Mouse (Mus musculus): ENCODE results near the gene Trpm3. TPM values are rescaled to one million over a fixed set of nuclear protein-coding genes. Genes with fewer than 3 reads are reported as not detected.

Trpm3 gene
- total RNA-seq, 2 experiments from 2014 or later, result 38.9 to 40.3 TPM

DNA sequence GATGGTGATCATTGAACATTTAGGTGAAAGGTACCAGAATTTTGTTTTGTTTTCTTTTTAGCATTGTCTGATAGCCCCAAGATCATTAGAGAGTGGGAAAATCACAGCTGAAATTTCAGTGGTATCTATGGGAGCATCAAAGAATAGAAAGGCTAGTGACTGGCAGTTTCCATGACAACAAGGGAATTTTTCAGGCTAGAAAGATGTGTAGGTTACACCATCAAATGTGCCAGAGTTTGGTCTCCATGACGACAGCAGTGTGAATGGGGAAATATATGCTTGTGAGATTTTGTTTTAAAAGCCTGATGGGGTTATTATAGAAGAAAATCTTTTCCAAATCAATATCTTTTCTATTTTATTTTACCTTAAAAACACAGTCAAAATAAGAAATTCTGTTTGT, 50.9 kb downstream of the Trpm3 start:
- Histone ChIP-seq H3K4me3 (no peak overlapping the region), H3K27ac (no peak overlapping the region)
- no peak for TF ChIP-seq CTCF (IDR thresholded peaks at IDR 0.05)
- intact Hi-C loops (cut with DNase I), result no loop called here
- peak in 1 of 2 experiments; percentile 24 for DNase-seq (ENCODE audit: extremely low spot score in 1 of 2, low spot score in 2 of 2)

DNA sequence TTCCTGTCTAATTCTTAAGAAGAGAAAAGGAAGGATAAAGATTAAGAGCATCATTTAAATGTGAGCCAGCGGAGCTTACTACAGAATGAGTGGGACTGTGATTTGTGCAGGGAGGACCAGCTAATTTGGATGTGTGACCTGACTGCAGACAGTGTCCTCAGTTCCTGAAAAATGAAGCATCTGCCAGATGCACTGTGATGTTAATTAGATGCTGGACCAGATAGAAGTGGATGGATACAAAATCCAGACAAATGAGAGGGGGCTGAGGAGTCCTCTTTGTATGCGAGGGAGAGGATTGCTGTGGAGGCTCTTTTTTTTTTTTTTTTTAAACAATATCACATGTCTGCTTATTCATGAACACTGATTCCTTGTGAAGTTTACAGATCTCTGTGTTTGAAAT, 83.7 kb downstream of the Trpm3 start:
- intact Hi-C loops (cut with DNase I), result no loop called here
- DNase-seq (ENCODE audit: extremely low spot score in 1 of 2, low spot score in 2 of 2), result no peak
- no peak for TF ChIP-seq CTCF (IDR thresholded peaks at IDR 0.05)
- Histone ChIP-seq H3K4me3 (no peak overlapping the region), H3K27ac (no peak overlapping the region)

DNA sequence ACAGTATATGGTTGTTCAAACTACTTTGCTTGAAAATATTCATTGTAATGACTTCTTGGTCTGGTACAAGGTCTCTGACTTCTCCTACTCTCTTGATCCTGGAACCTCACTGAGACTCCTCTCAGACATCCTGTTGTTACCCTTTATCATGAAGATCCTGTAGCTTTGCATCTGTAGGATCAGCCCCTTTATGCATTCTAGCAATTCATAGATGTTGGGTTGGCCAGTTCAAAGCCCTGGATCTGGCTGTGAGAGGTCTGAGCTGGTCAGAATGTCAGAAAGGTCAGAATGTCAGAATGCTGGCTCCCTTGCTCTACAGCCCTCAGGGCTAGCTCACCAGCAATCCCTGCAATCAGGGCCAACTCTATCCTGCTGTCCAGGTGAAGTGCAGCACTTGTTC, 95.3 kb downstream of the Trpm3 start:
- intact Hi-C loops (cut with DNase I), result no loop called here
- TF ChIP-seq CTCF (IDR thresholded peaks at IDR 0.05), result no peak
- DNase-seq (ENCODE audit: extremely low spot score in 1 of 2, low spot score in 2 of 2), result no peak
- no peak overlapping the region for H3K4me3 ChIP-seq
- H3K27ac ChIP-seq, result no peak overlapping the region

DNA sequence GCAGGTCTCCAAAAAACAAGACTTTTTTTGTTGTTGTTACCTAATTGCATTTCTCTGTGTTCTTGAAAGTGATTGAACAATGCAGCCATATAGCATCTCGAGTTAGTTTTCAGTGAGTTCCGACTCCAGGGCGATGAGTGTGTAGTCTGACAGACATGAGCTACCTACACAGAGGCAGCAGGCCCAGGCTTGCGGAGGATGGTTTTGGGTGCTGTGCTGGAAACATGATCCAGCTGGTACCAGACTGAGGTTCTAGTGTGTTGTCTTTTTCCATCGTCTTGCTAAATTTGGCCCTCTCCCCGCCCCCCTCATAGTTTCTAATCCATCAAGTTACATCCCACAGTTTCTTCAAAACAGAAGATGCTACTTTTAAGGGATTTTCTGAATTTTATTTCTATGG, 110.2 kb downstream of the Trpm3 start:
- peak; percentile 48 to 57 for DNase-seq (ENCODE audit: extremely low spot score in 1 of 2, low spot score in 2 of 2)
- no peak for TF ChIP-seq CTCF (IDR thresholded peaks at IDR 0.05)
- H3K27ac ChIP-seq, result no peak overlapping the region
- no peak overlapping the region for H3K4me3 ChIP-seq
- intact Hi-C loops (cut with DNase I), result no loop called here

DNA sequence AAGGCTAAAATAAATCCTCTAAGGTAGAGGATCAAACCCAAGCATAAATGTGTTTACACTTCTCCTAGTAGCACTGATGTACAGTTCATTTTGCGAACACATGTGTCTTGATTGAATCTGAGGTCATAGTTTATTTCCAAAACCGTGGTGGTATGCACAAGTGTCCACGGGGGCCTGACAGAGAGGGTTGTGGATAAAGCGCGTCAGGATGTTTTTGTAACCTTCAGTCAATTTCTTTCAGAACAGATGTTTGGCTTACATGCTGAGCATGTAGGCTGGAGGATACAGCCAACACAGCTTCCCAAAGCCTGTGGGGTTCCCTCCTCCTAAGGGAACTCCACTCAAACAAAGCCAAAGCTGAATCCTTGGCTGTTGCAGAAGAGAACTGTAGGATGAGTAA, 134.1 kb downstream of the Trpm3 start:
- TF ChIP-seq CTCF (IDR thresholded peaks at IDR 0.05), result no peak
- Histone ChIP-seq H3K4me3 (no peak overlapping the region), H3K27ac (no peak overlapping the region)
- intact Hi-C loops (cut with DNase I), result no loop called here
- no peak for DNase-seq (ENCODE audit: extremely low spot score in 1 of 2, low spot score in 2 of 2)

DNA sequence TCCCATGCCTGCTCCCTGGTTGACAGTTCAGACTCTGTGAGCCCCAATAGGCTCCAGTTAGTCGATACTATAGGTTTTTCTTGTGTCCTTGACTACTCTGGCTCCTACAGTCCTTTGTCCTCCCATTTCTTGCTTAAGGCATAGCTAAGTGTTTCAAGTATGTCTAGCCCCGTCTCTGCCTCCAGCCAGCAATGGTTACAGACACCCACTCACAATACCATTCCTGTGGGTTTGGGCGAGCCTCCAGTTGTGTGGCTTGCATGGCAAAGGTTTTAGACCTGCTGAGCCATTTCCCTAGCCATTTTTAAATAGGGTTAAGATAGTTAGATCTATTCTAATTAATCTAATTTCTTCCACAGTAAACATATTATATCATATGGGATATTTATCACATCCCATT, 145.8 kb downstream of the Trpm3 start:
- no peak overlapping the region for H3K4me3 ChIP-seq
- no peak for TF ChIP-seq CTCF (IDR thresholded peaks at IDR 0.05)
- H3K27ac ChIP-seq, result no peak overlapping the region
- intact Hi-C loops (cut with DNase I), result no loop called here
- DNase-seq (ENCODE audit: extremely low spot score in 1 of 2, low spot score in 2 of 2), result no peak

DNA sequence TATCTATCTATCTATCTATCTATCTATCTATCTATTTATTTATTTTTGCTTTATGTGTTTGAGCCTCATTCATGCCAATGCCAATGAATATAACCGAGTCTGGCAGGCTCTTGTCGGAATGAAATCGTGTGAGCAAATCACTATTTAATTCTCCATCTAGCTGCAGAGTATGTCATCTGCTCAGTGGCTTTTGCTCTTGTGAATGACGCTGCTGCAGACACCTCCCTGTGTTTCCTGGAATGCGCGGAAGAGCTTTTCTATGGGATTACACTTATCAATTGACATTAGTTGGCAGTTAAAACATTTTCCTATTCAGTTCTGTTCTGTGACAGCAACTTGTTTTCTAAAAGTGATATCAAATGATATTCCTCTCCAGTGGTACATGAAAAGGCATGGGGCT, 153.8 kb downstream of the Trpm3 start:
- TF ChIP-seq CTCF (IDR thresholded peaks at IDR 0.05), result no peak
- intact Hi-C loops (cut with DNase I), result no loop called here
- DNase-seq (ENCODE audit: extremely low spot score in 1 of 2, low spot score in 2 of 2), result no peak

DNA sequence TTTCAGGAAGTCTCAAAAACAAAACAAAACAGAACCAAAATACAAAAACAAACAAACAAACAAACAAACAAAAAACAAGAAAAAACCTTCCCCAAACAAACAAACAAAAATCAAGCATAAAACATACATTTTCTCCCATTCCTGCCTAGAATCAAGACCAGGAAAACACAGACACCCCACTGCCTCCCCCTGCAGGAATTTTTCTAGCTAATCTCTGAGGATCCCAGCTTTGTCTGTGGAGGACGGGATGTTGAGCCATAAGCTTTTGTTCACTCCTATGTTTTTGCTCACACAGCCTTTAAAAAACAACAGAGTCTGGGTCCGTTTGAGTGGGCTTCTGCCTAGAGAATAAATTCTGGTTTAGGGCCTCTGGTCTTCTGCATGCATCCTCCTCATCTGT, 162.1 kb downstream of the Trpm3 start:
- Histone ChIP-seq H3K4me3 (no peak overlapping the region), H3K27ac (no peak overlapping the region)
- DNase-seq (ENCODE audit: extremely low spot score in 1 of 2, low spot score in 2 of 2), result no peak
- intact Hi-C loops (cut with DNase I), result loop anchor here (5.0 to 10.0 kb wide), 7 partner anchors 164 to 1504 kb away; partner anchors contain the start of genes Cemip2 and Trpm3
- peak; percentile 36 for TF ChIP-seq CTCF (IDR thresholded peaks at IDR 0.05)

More for the DNA sequence above, 153.8 kb downstream of the Trpm3 start:
- H3K4me3 ChIP-seq, result no peak overlapping the region
- no peak overlapping the region for H3K27ac ChIP-seq

DNA sequence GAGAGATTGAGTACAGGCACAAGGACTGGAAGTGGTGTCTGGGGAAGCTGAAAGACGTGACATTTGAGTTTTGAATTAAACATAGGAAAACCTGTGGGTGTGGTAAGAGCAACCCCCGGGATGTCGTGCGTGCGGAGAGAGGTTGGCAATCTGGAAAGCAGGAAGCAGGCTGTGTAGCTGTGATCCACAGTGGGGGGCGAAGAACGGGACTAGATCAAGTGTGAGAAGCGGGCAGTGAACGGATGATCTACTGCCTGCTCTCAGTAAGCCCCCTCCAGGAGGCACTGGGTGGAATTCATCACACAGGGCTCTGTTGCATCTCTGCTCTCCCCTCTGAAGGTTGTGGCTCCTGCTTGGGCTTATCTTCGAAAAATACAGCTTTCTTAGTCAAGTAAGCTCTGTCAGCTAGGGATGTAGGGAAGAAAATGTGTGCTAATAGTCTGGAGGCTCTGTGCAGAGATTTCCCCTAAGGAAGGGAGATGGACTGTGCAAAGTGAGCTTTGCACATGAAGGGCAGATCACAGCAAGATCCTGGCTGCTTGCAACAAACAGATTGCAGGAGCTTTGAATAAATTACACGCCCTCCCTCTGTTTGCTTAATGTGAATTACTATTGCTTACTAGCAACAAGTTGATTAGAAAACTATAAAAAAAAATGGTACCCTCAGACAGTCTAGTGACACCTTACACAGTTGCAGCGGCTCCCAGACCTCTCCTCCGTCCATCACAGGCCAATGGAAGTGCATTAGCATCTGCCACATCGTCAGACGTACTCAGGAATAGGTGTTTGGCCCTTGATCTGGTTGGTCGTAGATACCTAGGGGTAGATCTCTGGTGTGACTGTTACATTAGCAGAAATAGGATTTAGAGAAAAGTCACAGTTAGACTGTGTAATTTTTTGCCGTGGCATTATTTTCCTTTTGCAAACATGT, 164.4 kb downstream of the Trpm3 start:
- TF ChIP-seq CTCF (IDR thresholded peaks at IDR 0.05), result no peak
- no peak overlapping the region for H3K27ac ChIP-seq
- intact Hi-C loops (cut with DNase I), result loop anchor here (5.0 to 10.0 kb wide), 7 partner anchors 166 to 1506 kb away; partner anchors contain the start of genes Cemip2 and Trpm3
- peak; percentile 17 to 21 for DNase-seq (ENCODE audit: extremely low spot score in 1 of 2, low spot score in 2 of 2)
- no peak overlapping the region for H3K4me3 ChIP-seq

DNA sequence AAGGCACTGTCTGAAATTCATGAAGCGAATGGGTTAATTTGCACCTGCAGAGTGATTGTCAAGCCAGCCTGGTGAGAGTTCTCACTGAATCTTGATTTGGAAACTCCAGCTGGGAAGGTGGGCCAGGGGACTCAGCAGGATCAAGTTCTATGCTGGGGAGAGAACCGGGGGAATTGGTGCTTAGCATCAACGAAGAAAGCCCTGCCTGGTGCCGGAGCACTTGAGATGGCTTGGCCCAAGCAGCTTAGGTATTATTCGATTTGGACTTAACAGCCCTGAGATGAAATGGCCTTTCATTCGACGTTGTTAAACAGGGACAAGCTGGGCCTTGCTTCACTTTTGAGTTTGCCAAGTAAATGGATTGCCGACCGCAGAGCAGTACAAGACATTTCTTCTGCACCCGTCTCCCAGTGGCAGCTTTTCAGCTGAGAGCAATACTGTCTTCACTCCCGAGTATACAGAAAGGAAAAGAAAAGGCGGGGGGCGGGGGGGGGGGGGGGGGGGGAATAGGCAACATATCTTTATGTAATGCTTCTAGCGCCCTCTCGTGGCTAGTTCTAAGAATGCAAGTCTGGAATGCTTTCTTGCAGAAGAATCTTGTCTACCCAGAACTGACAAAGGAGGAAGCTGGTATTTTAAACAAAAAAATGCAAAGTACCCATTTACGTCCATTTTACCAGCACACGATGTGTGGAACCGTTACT, 165.3 kb downstream of the Trpm3 start:
- Histone ChIP-seq H3K4me3 (peak overlapping the region; percentile 24; the same call in 1 of the 2 replicates), H3K27ac (peak overlapping the region; percentile 56; the same call in 1 of the 2 replicates)
- TF ChIP-seq CTCF (IDR thresholded peaks at IDR 0.05), result peak; percentile 64
- peak; percentile 83 to 87 for DNase-seq (ENCODE audit: extremely low spot score in 1 of 2, low spot score in 2 of 2)
- intact Hi-C loops (cut with DNase I), result loop anchor here (2.0 to 10.0 kb wide), 9 partner anchors 167 to 1507 kb away; partner anchors contain the start of genes Cemip2 and Trpm3

DNA sequence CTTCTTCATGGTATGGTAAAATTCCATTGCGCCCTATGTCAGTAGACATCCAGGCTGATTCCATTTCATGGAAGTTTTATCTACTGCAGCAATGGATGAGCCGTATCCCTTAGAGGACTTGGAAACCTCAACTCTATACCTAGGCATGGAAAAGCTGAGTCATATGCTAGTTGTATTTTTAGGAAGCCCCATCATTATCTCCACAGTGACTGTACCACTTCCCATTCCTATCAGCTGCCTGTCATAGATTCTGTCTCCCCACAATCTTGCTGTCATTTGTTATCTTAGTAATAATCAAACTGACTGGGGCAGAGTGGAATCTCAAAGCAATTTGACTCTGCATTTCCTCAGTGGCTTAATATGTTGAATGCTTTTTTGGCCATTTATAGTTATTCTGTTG, 169.2 kb downstream of the Trpm3 start:
- no peak for DNase-seq (ENCODE audit: extremely low spot score in 1 of 2, low spot score in 2 of 2)
- Histone ChIP-seq H3K27ac (no peak overlapping the region), H3K4me3 (no peak overlapping the region)
- TF ChIP-seq CTCF (IDR thresholded peaks at IDR 0.05), result no peak
- intact Hi-C loops (cut with DNase I), result loop anchor here (10.0 kb wide), 1 partner anchor 933 kb away; no protein-coding TSS in a partner anchor

DNA sequence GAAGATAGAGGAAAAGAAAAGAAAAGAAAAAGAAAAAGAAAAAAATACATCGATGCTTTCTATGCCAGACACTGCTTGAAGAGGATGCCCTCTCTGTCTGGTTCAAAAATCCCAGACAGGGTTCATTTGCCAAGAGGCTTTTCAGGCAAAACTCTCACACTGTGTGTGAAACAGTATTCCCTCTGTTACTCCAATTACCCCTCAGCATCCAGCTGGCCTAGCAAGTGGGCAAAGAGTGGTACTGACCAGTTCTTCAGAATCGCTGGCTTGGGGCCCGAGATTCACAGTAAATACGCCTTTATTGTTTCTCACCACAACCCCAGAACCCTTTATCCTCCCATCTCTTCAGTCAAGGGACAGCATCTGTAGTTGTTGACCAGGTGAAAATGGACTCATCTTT, 178.5 kb downstream of the Trpm3 start:
- intact Hi-C loops (cut with DNase I), result no loop called here

More for the DNA sequence above, 178.5 kb downstream of the Trpm3 start:
- DNase-seq (ENCODE audit: extremely low spot score in 1 of 2, low spot score in 2 of 2), result no peak
- H3K4me3 ChIP-seq, result no peak overlapping the region
- TF ChIP-seq CTCF (IDR thresholded peaks at IDR 0.05), result no peak
- H3K27ac ChIP-seq, result no peak overlapping the region

Measured in left cerebral cortex, adult 2 months (tissue).